Mouse (Mus musculus) ES-Bruce4 (cell line): ENCODE data around the gene Dpf3.

Source experiments
- CTCF ChIP-seq: IDR thresholded peaks from one replicate; pipeline ENCODE4 v1.8.1; 2011; ENCODE audit warnings: low read depth, low read length
- POLR2A ChIP-seq: IDR thresholded peaks from one replicate; pipeline ENCODE4 v1.8.1; 2011; ENCODE audit warnings: low read length; ENCODE audit not compliant: insufficient read depth

GRCm38 (mm10) chr12:83169495-83170209, 317.9 kb downstream of the Dpf3 start:
- TF ChIP-seq POLR2A (no peak), CTCF (no peak)
